Mouse (Mus musculus) urinary bladder, postnatal 0 days (tissue): ENCODE results near the gene Mylpf. TPM values are rescaled to one million over a fixed set of nuclear protein-coding genes. Genes with fewer than 3 reads are reported as not detected.

Experiments
- polyA plus RNA-seq: library from polyadenylated mRNA; unstranded; fragments of >200 nt; fragmentation: Nextera tagmentation; extraction: Ambion mirVana; gene quantifications from 2 replicates; pipeline ENCODE4 v1.2.1, GENCODE M21; 2015

Gene Mylpf
- 2.5 and 3.2 TPM in 2 replicates for polyA plus RNA-seq

DNA sequence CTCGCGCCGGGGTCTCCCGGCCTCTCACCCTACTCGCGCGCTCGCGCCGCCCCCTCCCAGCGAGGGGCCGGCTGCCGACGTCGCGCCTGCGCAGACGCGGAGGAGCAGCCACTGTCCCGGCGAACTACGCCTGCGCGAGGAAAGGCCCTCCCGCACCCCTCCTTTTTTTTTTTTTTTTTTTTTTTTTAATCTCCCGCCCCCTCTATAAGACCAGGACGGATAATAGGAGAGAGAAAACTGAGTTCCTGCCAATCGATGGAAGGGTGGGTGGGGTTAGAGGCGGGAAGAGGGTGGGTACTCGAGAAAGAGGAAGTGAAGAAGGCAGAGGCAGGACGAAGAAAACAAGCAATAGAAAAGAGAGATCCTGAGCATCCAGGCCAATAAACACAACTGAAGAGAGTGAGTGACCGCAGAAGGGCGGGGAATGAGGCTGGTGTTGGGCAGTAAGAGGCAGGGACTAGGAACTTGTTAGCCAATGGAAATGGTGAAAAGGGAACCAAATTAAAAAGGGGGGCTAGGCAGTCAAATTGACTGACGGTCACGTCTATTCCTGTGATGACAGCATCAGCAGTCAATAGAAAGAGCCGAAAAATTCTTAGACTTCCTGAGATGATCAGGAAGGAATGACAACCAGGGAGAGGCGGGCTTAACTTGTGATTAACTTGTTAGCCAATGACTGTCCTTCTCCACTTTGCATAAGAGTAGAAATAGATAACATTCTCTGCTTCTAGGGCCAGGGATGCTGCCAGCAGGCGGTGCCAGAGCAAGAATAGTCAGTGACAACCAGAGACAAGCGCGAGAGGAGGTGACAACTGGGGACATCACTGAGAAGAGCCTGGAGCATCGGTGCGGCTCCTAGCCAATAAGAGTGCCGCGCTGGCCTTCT lies at the start of gene Mylpf:
Gene Mylpf, plus strand, starts transcription at position 338 of the 886 bp plus-strand sequence.

DNA sequence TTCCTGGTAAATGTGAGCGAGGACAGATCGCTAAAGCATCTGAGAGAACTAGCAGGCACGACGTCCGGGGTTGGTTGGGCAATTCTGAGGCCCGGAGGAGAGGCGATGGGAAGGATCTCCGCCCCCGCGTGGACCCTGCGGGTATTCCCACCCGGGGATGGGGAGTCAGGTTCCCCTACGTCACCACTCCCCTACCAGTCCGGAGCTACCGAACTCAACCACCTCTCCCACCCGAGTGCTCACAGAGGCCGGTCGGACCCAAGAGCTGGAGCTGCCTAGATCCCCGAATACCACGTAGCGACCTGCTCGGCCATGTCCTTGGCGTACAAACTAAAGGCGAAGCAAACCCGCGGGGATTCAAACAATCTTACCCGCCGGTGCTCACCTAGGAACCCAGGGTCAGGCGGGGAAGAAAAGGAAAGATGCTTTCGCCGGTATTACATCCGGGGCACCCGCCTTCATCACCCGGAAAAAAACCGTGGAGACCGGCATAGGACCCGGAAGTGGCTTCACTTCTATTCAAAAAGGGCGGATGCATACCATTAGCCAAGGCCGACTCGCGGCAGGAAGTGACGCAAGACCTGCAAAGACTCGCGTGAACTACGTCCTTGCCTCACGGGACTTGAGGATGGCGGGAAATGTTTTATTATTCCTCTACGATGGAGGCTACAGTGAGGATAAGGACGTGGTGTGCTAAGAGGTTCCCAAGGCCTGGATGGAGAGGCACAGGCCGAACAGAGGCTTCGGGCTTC lies 13.0 kb upstream of the Mylpf start, which contains the start of gene Cd2bp2:
Gene Cd2bp2, minus strand, starts transcription at position 507 of the 752 bp plus-strand sequence.

DNA sequence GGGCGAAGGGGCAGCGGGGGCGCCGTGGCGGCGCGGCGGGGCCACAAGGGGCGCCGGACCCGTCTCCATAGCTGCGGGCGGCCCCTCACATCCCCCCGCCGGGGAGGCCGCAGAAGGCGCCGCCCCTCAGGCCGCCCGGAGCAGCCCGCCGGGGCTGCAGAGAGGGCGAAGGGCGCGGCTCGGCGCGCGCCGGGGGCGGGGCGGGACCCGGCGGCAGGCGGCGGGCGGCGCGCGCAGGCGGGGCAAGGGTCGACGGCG lies 466 bp upstream of the Mylpf start, which contains the start of gene Tbc1d10b:
Gene Tbc1d10b, minus strand, starts transcription at position 174 of the 258 bp plus-strand sequence.

DNA sequence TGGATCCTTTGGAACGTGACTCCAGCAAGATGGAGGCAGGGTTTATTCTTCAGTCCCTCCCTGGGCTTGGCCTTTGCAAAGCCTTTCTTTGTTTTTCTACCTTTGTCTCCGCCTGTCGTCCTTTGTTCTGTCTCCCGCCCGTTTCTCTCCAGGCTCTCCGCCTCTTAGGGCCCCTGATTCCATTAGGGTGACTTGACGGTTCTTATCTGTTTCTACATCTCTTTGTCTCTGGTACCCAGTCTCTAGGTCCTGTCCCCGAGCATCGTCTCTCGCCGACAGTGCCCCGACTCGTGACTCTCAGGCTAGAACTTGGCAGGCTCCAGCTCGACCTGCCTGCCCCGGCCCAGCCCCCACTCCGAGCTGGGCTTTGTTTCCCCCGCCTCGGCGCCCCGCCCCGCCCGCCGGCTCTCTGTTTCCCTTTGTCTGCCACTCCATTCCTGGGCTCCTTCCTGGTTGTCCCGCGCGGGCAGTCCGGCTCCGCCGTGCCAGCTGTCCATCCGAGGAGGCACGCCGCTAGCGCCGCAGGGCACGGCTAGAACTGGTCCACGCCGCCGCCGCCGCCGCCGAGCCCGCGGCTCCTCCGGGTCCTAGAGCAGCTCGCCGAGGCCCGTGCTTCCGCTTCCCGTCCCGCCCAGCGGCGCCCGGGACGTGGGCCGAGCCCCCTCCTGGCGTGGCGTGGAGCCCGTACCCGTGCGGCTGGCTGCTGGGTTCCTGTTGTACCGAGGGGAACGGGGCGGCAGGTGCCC lies 24.1 kb downstream of the Mylpf start, which contains the start of the genes Zfp553 and Sept1:
Gene Zfp553, plus strand, starts transcription at position 440 of the 746 bp plus-strand sequence.
Gene Sept1, minus strand, starts transcription at position 509 of the 746 bp plus-strand sequence.

DNA sequence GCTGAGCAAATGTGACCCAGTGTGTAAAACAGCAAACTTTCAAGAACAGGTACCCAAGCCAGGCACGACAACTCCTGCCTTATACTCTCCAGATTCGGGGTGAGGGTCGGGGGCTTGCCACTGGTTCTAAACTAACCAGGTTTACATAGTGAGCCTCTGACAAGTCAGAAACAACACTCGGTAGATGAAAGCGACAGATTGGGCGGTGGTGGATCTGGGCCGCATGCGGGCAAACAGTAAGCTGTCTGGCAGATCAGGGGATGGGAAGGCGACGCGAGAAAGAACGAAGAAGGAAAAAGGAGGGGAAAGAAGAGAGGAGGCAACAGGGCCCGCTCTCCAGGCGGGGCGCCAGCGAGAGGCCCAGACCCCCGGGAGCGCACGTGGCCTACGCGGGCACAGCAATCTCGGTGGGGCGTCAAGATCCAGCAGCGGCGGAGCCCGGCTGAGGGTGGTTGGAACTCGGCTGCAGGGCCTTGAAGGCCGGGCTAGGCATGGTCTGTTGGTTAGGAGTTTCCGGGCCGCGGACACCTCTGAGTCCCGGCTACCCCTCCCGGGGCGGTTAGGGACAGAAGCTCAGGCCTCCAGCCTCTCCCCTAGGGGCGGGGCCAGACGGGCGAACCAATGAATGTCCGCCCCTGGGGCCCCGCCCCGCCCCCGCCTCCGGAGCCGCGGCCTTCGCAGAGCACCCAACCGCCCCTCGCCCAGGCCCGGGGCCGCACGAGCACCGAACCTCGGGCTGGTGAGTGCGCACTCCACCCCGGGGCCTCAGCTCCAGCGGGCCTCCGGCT lies 35.4 kb downstream of the Mylpf start, which contains the start of gene Zfp771:
Gene Zfp771, plus strand, starts transcription at position 405 of the 788 bp plus-strand sequence.

DNA sequence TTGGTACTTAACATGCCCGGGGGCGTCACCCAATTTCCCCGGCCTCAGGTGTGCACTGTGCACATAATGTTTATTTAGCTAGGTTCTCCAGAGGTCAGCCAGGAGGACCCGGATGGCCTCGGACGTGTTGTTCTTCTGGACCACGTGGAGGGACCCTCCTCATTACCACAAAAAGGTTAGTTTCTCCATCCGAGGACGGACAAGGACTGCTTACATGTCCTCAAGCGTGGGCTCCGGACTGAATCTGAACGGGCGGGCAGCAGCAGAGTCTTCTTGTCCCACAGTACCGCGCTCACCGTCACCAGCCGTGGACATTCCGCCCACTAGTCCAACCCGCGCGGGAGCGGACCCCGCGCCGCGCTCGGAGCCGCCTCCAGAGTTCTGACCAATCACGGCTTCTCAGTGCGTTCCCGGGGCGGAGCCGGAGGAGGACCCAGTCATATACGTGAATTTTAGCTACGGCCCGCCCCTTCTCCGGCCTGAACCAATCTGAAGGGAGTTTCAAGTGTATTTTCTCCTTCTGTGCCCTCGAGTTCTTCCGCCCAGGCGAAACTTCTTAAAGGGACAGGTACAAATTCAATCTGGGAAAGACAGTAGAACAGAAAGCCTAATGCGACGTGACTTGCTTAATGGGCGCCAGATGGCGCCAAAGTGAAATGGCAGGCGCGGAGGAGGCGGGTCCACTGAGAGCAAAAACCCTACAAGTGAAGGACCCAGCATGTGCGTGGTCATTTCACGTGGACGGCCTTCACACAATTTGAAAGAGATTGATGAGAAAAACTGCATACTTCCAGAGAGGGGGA lies 51.8 kb downstream of the Mylpf start, which contains the start of gene Dctpp1:
Gene Dctpp1, minus strand, starts transcription at position 401 of the 803 bp plus-strand sequence.

Other genes with a start within 250 kb of the Mylpf start
- 95.8 and 103 TPM in 2 replicates for gene Cdipt, start 233.0 kb upstream of the Mylpf start, polyA plus RNA-seq
- 1.7 and 1.9 TPM in 2 replicates for gene Cdiptos, start 232.8 kb upstream of the Mylpf start, polyA plus RNA-seq
- gene Mvp, start 194.3 kb upstream of the Mylpf start, polyA plus RNA-seq = 34.3 and 38.8 TPM in 2 replicates
- 0.49 TPM in 1 of 2 replicates, not detected in the other for gene Pagr1b, start 192.4 kb upstream of the Mylpf start, polyA plus RNA-seq
- 7.9 and 36.8 TPM in 2 replicates for gene Pagr1a, start 191.5 kb upstream of the Mylpf start, polyA plus RNA-seq
- gene Gm42742, start 187.8 kb upstream of the Mylpf start, polyA plus RNA-seq = 5.0 and 26.8 TPM in 2 replicates
- gene Prrt2, start 187.7 kb upstream of the Mylpf start, polyA plus RNA-seq = 2.7 and 3.0 TPM in 2 replicates
- 20.4 and 22.4 TPM in 2 replicates for gene Maz, start 181.9 kb upstream of the Mylpf start, polyA plus RNA-seq
- gene Kif22, start 166.4 kb upstream of the Mylpf start, polyA plus RNA-seq = 17.9 and 21.4 TPM in 2 replicates
- gene Zg16, start 121.6 kb upstream of the Mylpf start, polyA plus RNA-seq = not detected in 2 replicates
- gene AI467606, start 117.5 kb upstream of the Mylpf start, polyA plus RNA-seq = 2.3 and 6.4 TPM in 2 replicates
- 0.76 and 0.98 TPM in 2 replicates for gene Qprt, start 86.7 kb upstream of the Mylpf start, polyA plus RNA-seq
- 0.13 TPM in 2 replicates for gene Spn, start 71.1 kb upstream of the Mylpf start, polyA plus RNA-seq
- 27.0 and 31.8 TPM in 2 replicates for gene Cd2bp2, start 12.8 kb upstream of the Mylpf start, polyA plus RNA-seq
- gene Tbc1d10b, start 422 bp upstream of the Mylpf start, polyA plus RNA-seq = 12.6 and 12.7 TPM in 2 replicates
- gene Zfp553, start 24.2 kb downstream of the Mylpf start, polyA plus RNA-seq = 12.0 and 13.4 TPM in 2 replicates
- 8.5 and 10.1 TPM in 2 replicates for gene Sept1, start 24.2 kb downstream of the Mylpf start, polyA plus RNA-seq
- gene Zfp771, start 35.4 kb downstream of the Mylpf start, polyA plus RNA-seq = 49.9 and 51.6 TPM in 2 replicates
- 53.2 and 54.2 TPM in 2 replicates for gene Dctpp1, start 51.8 kb downstream of the Mylpf start, polyA plus RNA-seq
- 41.8 and 42.9 TPM in 2 replicates for gene Sephs2, start 65.2 kb downstream of the Mylpf start, polyA plus RNA-seq
- gene Itgal, start 87.4 kb downstream of the Mylpf start, polyA plus RNA-seq = 0.49 and 1.5 TPM in 2 replicates
- gene Zfp768, start 136.7 kb downstream of the Mylpf start, polyA plus RNA-seq = 8.6 and 9.7 TPM in 2 replicates
- gene Zfp747, start 167.2 kb downstream of the Mylpf start, polyA plus RNA-seq = 5.0 and 5.6 TPM in 2 replicates
- 3.3 and 3.5 TPM in 2 replicates for gene 9130019O22Rik, start 178.3 kb downstream of the Mylpf start, polyA plus RNA-seq
- 3.7 and 4.1 TPM in 2 replicates for gene E430018J23Rik, start 184.7 kb downstream of the Mylpf start, polyA plus RNA-seq
- gene Zfp764, start 197.9 kb downstream of the Mylpf start, polyA plus RNA-seq = 5.0 and 5.3 TPM in 2 replicates
- gene Zfp688, start 213.2 kb downstream of the Mylpf start, polyA plus RNA-seq = 15.9 and 16.3 TPM in 2 replicates
- 2.7 and 2.8 TPM in 2 replicates for gene Zfp689, start 240.3 kb downstream of the Mylpf start, polyA plus RNA-seq